Mouse (Mus musculus) lung, adult 2 months (tissue): ENCODE results near the gene Zfhx3. TPM values are rescaled to one million over a fixed set of nuclear protein-coding genes. Genes with fewer than 3 reads are reported as not detected.

ENCODE experiments used
- DNase-seq: peaks from one replicate; pipeline ENCODE4 v3.0.0; 2022
- H3K4me1 ChIP-seq: fragments of 200-500 bp; 2 replicates; pipeline ENCODE4 v1.6.1; 2011; ENCODE audit warnings: low read length; ENCODE audit not compliant: control insufficient read depth, insufficient read depth
- H3K4me3 ChIP-seq: fragments of 200-500 bp; replicated peaks from 2 replicates; pipeline ENCODE3; 2011; ENCODE audit warnings: low read depth, mild to moderate bottlenecking, control low read depth, low read length; ENCODE audit errors: extremely low read depth
- CTCF ChIP-seq: fragments of 200-500 bp; IDR thresholded peaks from 2 replicates; pipeline ENCODE4 v1.5.1; 2011; ENCODE audit warnings: mild to moderate bottlenecking, low read length, control low read depth; ENCODE audit not compliant: insufficient read depth
- POLR2A ChIP-seq: fragments of 200-500 bp; IDR thresholded peaks from 2 replicates; pipeline ENCODE4 v1.6.1; 2011; ENCODE audit warnings: low read depth, mild to moderate bottlenecking, control low read depth, low read length, borderline replicate concordance; ENCODE audit errors: extremely low read depth
- WGBS: fragments of 180-500 bp; shearing (Covaris S2); methylation state at CpG from one replicate; pipeline ENCODE4 v1.1.7; 2018; 5-methylcytosine and 5-hydroxymethylcytosine counted together
- polyA plus RNA-seq: library from polyadenylated mRNA; depleted of rRNA; stranded (reverse); fragments of >200 nt; gene quantifications from 2 replicates; pipeline ENCODE4 v1.2.3, GENCODE M21; 2012

Gene Zfhx3
- polyA plus RNA-seq, 1 experiment: 8.0 TPM

GRCm38 (mm10) chr8:108867482-108868258 is 925.2 kb downstream of the Zfhx3 start:
- TF ChIP-seq POLR2A: peak; percentile 30; the same call in 1 of the 2 replicates
- no peak for TF ChIP-seq CTCF
- peaks cover 26% of the 10 kb centered on the region for H3K4me1 ChIP-seq
- no peak overlapping the region for H3K4me3 ChIP-seq
- 60% methylated on average over 13 of the region's 13 CpGs for WGBS
- no peak for DNase-seq

- WGBS: 60% methylated on average over 14 of the region's 14 CpGs
- no peak for DNase-seq
- Histone ChIP-seq H3K4me1 (peaks cover 26% of the 10 kb centered on the region), H3K4me3 (no peak overlapping the region)
- TF ChIP-seq CTCF: no peak
- TF ChIP-seq POLR2A: no peak
These were observed 926.0 kb downstream of the Zfhx3 start for GRCm38 (mm10) chr8:108868259-108869090.

DNA sequence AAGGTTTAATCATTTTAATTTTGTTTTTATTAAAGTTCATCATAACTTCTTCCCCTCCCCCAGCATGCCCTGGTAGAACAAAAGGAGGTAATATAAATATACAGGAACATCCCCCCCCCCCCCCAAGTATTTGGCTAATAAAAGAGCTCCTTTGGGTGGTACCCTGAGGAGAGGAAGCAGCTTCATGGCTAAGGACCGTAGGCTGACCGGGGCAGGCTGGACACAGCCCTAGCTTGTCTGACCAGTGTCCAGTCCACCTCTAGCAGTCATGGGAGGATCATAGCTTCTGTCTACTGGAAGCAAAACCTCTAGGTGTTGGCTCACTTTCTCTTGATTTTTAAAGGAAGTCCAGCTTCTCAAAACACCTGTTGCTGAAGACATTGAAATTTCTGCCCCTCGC is 927.0 kb downstream of the Zfhx3 start:
- Histone ChIP-seq H3K4me1 (peaks cover 26% of the 10 kb centered on the region), H3K4me3 (no peak overlapping the region)
- no peak for DNase-seq
- WGBS: 34% methylated on average over 3 of the region's 3 CpGs
- no peak for TF ChIP-seq CTCF
- peak; percentile 49; the same call in 1 of the 2 replicates for TF ChIP-seq POLR2A

DNA sequence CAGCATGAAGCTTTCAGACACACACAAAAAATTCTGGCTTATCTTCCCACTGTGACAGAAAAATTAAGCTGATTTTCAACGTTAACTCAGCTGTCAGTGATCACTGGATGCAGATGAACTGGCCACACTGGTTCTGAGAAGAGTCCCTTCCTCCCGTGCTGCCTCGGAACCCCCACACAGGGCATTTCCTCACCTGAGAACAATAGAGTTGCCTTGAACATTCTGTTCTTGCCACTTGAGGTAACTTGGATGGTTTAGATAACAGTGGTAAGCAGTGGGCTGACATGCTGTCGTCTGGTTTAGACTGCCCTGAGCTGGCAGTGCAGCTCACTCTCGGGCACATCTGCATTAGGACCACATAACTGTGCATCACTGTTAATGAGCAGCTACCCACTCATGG is 927.5 kb downstream of the Zfhx3 start:
- H3K4me1 ChIP-seq: peaks cover 26% of the 10 kb centered on the region
- no peak overlapping the region for H3K4me3 ChIP-seq
- DNase-seq: no peak
- 40% methylated on average over 5 of the region's 5 CpGs for WGBS
- TF ChIP-seq CTCF (no peak), POLR2A (no peak)

- TF ChIP-seq CTCF: no peak
- no peak for TF ChIP-seq POLR2A
- H3K4me1 ChIP-seq: peaks cover 26% of the 10 kb centered on the region
- H3K4me3 ChIP-seq: no peak overlapping the region
- 85% methylated on average over 3 of the region's 3 CpGs for WGBS
- no peak for DNase-seq
These were observed 927.9 kb downstream of the Zfhx3 start for GRCm38 (mm10) chr8:108870371-108870770.

- 73% methylated on average over 5 of the region's 5 CpGs for WGBS
- no peak for TF ChIP-seq CTCF
- no peak for TF ChIP-seq POLR2A
- no peak overlapping the region for H3K4me3 ChIP-seq
- H3K4me1 ChIP-seq: no peaks in the 10 kb centered on the region
- DNase-seq: no peak
These were observed 933.3 kb downstream of the Zfhx3 start for GRCm38 (mm10) chr8:108875722-108876121.

GRCm38 (mm10) chr8:108880101-108880500 is 937.7 kb downstream of the Zfhx3 start:
- H3K4me1 ChIP-seq: peaks cover 6% of the 10 kb centered on the region
- H3K4me3 ChIP-seq: no peak overlapping the region
- no peak for DNase-seq
- TF ChIP-seq CTCF (no peak), POLR2A (no peak)
- WGBS: 70% methylated on average over 6 of the region's 6 CpGs

DNA sequence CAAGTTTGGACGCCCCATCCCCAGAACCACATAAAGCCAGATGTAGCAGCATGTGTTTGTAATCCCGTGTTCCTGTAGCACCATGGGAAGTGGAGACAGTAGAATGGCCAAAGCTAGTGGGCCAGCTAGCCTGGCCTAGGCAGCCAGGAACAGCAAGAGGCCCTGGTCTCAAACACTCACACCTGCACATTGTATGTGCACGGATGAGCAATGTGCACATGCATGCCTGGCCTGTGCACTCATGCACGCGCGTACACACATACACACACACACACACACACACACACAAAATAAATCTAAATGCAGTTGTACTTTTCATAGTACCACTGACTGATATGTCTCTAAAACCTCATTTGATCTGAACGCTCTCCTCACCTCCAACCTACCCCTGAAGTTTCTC is 938.9 kb downstream of the Zfhx3 start:
- peaks cover 16% of the 10 kb centered on the region for H3K4me1 ChIP-seq
- no peak overlapping the region for H3K4me3 ChIP-seq
- TF ChIP-seq CTCF (no peak), POLR2A (no peak)
- WGBS: 96% methylated on average over 7 of the region's 7 CpGs
- no peak for DNase-seq

DNA sequence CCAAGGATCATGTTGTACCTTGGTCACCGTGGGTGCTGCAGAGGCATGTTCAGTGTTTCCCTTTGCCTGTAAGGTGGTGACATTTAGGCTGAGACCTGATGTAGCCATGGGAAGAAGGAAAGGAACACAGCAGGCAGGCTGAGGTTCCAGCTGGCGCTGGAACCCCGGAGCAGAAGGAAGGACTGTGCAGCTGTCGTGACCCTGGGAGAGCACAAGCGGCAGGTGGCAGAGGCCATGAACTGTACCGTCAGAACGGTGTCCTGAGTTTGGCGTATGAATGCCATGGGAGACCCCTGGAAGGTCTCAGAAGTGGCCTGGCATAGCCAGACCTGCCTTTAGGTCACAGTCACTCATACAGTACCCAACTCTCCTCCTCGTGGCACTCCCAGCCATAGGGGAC is 939.6 kb downstream of the Zfhx3 start:
- Histone ChIP-seq H3K4me3 (no peak overlapping the region), H3K4me1 (peaks cover 16% of the 10 kb centered on the region)
- no peak for DNase-seq
- TF ChIP-seq POLR2A: no peak
- no peak for TF ChIP-seq CTCF
- 84% methylated on average over 9 of the region's 9 CpGs for WGBS

DNA sequence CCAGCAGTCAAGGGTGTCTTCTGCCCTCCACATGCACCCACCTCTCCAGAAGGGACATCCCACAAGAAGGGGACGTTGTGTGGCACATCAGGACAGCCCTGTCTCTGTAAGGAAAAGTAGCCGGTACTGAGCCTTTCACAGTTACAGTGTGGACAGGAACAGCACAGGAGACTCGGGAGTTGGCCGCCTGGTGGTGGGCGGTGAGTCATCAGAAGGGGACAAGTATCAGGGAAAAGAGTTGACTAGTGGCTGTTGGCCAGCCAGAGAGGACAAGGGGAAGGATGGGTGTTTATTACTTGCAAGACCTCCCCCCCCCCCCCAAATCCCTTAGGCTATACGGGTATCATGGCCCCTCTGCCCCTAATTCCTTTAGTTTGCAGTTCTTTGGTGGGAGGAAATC is 940.9 kb downstream of the Zfhx3 start:
- Histone ChIP-seq H3K4me3 (no peak overlapping the region), H3K4me1 (peaks cover 19% of the 10 kb centered on the region)
- no peak for DNase-seq
- 47% methylated on average over 6 of the region's 6 CpGs for WGBS
- no peak for TF ChIP-seq POLR2A
- no peak for TF ChIP-seq CTCF

GRCm38 (mm10) chr8:108884947-108885346 is 942.5 kb downstream of the Zfhx3 start:
- 50% methylated on average over 4 of the region's 4 CpGs for WGBS
- Histone ChIP-seq H3K4me1 (peaks cover 19% of the 10 kb centered on the region), H3K4me3 (no peak overlapping the region)
- DNase-seq: no peak
- TF ChIP-seq POLR2A: no peak
- no peak for TF ChIP-seq CTCF
